Mouse (Mus musculus): ENCODE data around the gene Rapgef1. TPM values are rescaled to one million over a fixed set of nuclear protein-coding genes. Genes with fewer than 3 reads are reported as not detected.
A peak's percentile ranks its signal among the peaks of the same experiment; 100 is the strongest.

Rapgef1 gene
- polyA plus RNA-seq, 1 experiment: 132 TPM

DNA sequence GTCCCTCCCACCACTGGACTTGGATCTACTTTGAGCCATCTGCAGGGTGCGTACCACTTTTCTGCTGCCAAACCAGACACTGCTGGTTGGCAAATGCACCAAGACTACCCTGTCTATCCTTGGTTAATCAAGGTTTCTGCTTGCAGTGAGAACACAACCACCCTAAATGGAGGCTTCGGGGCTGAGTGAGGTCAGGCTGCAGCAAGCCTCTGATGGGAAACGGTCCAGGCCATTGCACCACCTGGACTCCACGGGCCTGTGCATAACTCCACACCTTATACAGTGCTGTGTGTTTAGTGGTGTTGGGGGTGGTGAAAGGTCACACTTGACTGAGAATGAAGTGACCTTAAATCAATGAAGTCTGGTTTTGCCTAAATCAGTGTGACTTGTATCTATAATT lies 47.6 kb downstream of the Rapgef1 start:
- 94% methylated on average over 4 of the region's 4 CpGs for WGBS
- no peak overlapping the region for H3K27ac ChIP-seq (ENCODE audit: control insufficient read depth, insufficient read depth, low read length)
- H3K4me3 ChIP-seq (ENCODE audit: control insufficient read depth, insufficient read depth, low read length): no peak overlapping the region
- DNase-seq: no peak
- no peaks in the 10 kb centered on the region for H3K36me3 ChIP-seq (ENCODE audit: control insufficient read depth, insufficient read depth, low read length)
- H3K4me1 ChIP-seq (replicated peaks; ENCODE audit: control insufficient read depth, insufficient read depth, low read length): peaks cover 86% of the 10 kb centered on the region
- H3K27me3 ChIP-seq (ENCODE audit: control insufficient read depth, insufficient read depth, low read length): no peaks in the 10 kb centered on the region
- TF ChIP-seq CTCF (IDR thresholded peaks at IDR 0.05; ENCODE audit: borderline replicate concordance, control insufficient read depth, extremely low read depth, insufficient read depth, low read length, poor library complexity) (no peak), POLR2A (IDR thresholded peaks at IDR 0.05; ENCODE audit: control insufficient read depth, extremely low read depth, insufficient read depth, low read length, poor library complexity) (no peak)

DNA sequence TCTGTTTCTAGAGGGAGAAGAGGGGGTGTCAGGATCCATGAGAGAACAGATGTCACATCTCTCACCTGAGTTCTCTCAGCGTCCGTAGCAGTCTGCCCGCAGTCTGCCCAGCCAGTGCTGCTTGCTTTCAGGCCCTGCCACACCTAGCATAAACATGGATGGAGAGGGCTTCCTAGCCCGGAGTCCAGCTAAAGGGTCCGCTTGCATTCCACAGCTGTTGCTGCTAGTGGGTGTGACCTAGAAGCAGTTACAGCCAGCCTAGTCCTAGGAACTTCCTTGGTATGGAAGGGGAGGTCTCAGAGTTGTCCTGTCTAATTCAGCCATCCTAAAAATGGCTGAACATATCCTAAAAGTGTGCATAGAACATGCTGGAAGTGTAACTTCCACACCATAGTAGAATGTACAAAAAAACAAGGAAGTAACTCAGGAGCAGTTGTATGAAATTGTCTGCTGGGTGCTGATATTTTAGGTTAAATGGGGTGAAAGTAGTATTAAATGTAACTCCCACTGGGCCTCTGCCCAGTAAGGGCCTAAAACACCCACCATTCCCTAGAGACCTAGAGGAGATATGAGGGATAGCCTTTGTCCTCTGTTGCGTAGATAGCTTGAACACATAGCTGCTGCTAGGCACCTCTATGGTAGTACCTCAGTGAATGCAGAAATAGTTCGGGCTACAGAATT lies 48.6 kb downstream of the Rapgef1 start:
- 94% methylated on average over 7 of the region's 7 CpGs for WGBS
- H3K27ac ChIP-seq (ENCODE audit: control insufficient read depth, insufficient read depth, low read length): no peak overlapping the region
- no peak overlapping the region for H3K4me3 ChIP-seq (ENCODE audit: control insufficient read depth, insufficient read depth, low read length)
- no peaks in the 10 kb centered on the region for H3K27me3 ChIP-seq (ENCODE audit: control insufficient read depth, insufficient read depth, low read length)
- no peak for DNase-seq
- H3K36me3 ChIP-seq (ENCODE audit: control insufficient read depth, insufficient read depth, low read length): no peaks in the 10 kb centered on the region
- peaks cover 85% of the 10 kb centered on the region for H3K4me1 ChIP-seq (replicated peaks; ENCODE audit: control insufficient read depth, insufficient read depth, low read length)
- TF ChIP-seq POLR2A (IDR thresholded peaks at IDR 0.05; ENCODE audit: control insufficient read depth, extremely low read depth, insufficient read depth, low read length, poor library complexity) (no peak), CTCF (IDR thresholded peaks at IDR 0.05; ENCODE audit: borderline replicate concordance, control insufficient read depth, extremely low read depth, insufficient read depth, low read length, poor library complexity) (no peak)

GRCm38 (mm10) chr2:29668963-29669362 lies 49.4 kb downstream of the Rapgef1 start:
- no peak for TF ChIP-seq CTCF (IDR thresholded peaks at IDR 0.05; ENCODE audit: borderline replicate concordance, control insufficient read depth, extremely low read depth, insufficient read depth, low read length, poor library complexity)
- no peak for TF ChIP-seq POLR2A (IDR thresholded peaks at IDR 0.05; ENCODE audit: control insufficient read depth, extremely low read depth, insufficient read depth, low read length, poor library complexity)
- Histone ChIP-seq H3K4me1 (replicated peaks; ENCODE audit: control insufficient read depth, insufficient read depth, low read length) (peaks cover 82% of the 10 kb centered on the region), H3K27ac (ENCODE audit: control insufficient read depth, insufficient read depth, low read length) (no peak overlapping the region), H3K36me3 (ENCODE audit: control insufficient read depth, insufficient read depth, low read length) (no peaks in the 10 kb centered on the region), H3K27me3 (ENCODE audit: control insufficient read depth, insufficient read depth, low read length) (no peaks in the 10 kb centered on the region), H3K4me3 (ENCODE audit: control insufficient read depth, insufficient read depth, low read length) (no peak overlapping the region)
- WGBS: 36% methylated on average over 4 of the region's 4 CpGs
- no peak for DNase-seq

DNA sequence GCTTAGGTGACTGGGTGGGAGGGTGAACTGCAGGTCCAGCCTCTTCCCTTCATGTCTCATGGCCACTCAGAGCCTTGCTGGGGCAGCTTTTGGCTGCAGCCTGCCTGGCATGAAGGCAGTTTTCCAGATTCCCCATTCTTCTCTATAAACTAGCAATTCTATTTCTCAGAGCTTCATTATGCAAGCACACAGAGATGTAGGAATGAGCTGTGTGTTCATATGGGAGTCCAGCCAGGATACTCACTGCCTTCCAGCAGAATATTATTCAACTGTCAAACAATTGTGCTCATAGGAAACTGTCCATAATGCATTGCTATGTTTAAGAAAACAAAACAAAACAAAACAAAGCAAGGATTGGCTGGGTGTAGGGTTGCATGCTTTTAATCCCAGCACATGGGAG lies 50.2 kb downstream of the Rapgef1 start:
- no peak for TF ChIP-seq CTCF (IDR thresholded peaks at IDR 0.05; ENCODE audit: borderline replicate concordance, control insufficient read depth, extremely low read depth, insufficient read depth, low read length, poor library complexity)
- no peak for TF ChIP-seq POLR2A (IDR thresholded peaks at IDR 0.05; ENCODE audit: control insufficient read depth, extremely low read depth, insufficient read depth, low read length, poor library complexity)
- H3K4me1 ChIP-seq (replicated peaks; ENCODE audit: control insufficient read depth, insufficient read depth, low read length): peaks cover 81% of the 10 kb centered on the region
- H3K27me3 ChIP-seq (ENCODE audit: control insufficient read depth, insufficient read depth, low read length): no peaks in the 10 kb centered on the region
- H3K27ac ChIP-seq (ENCODE audit: control insufficient read depth, insufficient read depth, low read length): peak overlapping the region; percentile 88
- H3K36me3 ChIP-seq (ENCODE audit: control insufficient read depth, insufficient read depth, low read length): no peaks in the 10 kb centered on the region
- no peak for DNase-seq
- no peak overlapping the region for H3K4me3 ChIP-seq (ENCODE audit: control insufficient read depth, insufficient read depth, low read length)

GRCm38 (mm10) chr2:29670231-29670991 lies 50.9 kb downstream of the Rapgef1 start:
- no peaks in the 10 kb centered on the region for H3K36me3 ChIP-seq (ENCODE audit: control insufficient read depth, insufficient read depth, low read length)
- peak; percentile 78 for DNase-seq
- H3K4me1 ChIP-seq (replicated peaks; ENCODE audit: control insufficient read depth, insufficient read depth, low read length): peaks cover 74% of the 10 kb centered on the region
- 3% methylated on average over 9 of the region's 9 CpGs for WGBS
- H3K27me3 ChIP-seq (ENCODE audit: control insufficient read depth, insufficient read depth, low read length): no peaks in the 10 kb centered on the region
- TF ChIP-seq CTCF (IDR thresholded peaks at IDR 0.05; ENCODE audit: borderline replicate concordance, control insufficient read depth, extremely low read depth, insufficient read depth, low read length, poor library complexity): peak; percentile 42; the same call in 1 of the 2 replicates
- peak; percentile 45; the same call in 1 of the 2 replicates for TF ChIP-seq POLR2A (IDR thresholded peaks at IDR 0.05; ENCODE audit: control insufficient read depth, extremely low read depth, insufficient read depth, low read length, poor library complexity)
- H3K27ac ChIP-seq (ENCODE audit: control insufficient read depth, insufficient read depth, low read length): peak overlapping the region; percentile 88
- H3K4me3 ChIP-seq (ENCODE audit: control insufficient read depth, insufficient read depth, low read length): peak overlapping the region; percentile 20; the same call in 1 of the 2 replicates

DNA sequence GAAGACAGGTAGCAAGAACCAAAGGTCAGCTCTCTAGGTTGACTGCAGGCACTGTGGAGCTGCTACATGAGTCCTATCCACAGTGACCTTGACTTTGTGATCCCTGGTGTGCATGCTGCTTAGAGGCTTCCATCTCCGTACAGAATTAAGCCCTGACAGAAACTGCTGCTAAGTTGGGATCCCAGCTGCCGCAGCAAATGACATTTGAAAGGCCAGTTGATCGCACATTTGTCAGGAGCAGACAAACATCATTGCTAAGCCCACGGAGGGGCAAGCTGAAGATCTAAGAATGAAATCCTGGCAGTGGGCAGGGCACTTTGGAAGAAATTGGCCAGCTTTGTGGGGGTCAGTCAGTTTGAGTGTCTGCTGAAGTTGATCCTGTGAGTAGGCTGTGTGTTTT lies 51.9 kb downstream of the Rapgef1 start:
- 89% methylated on average over 4 of the region's 4 CpGs for WGBS
- Histone ChIP-seq H3K4me1 (replicated peaks; ENCODE audit: control insufficient read depth, insufficient read depth, low read length) (peaks cover 67% of the 10 kb centered on the region), H3K4me3 (ENCODE audit: control insufficient read depth, insufficient read depth, low read length) (no peak overlapping the region), H3K27me3 (ENCODE audit: control insufficient read depth, insufficient read depth, low read length) (no peaks in the 10 kb centered on the region), H3K27ac (ENCODE audit: control insufficient read depth, insufficient read depth, low read length) (peak overlapping the region; percentile 88), H3K36me3 (ENCODE audit: control insufficient read depth, insufficient read depth, low read length) (no peaks in the 10 kb centered on the region)
- TF ChIP-seq CTCF (IDR thresholded peaks at IDR 0.05; ENCODE audit: borderline replicate concordance, control insufficient read depth, extremely low read depth, insufficient read depth, low read length, poor library complexity) (no peak), POLR2A (IDR thresholded peaks at IDR 0.05; ENCODE audit: control insufficient read depth, extremely low read depth, insufficient read depth, low read length, poor library complexity) (no peak)
- DNase-seq: no peak

All from thymus, adult 2 months (tissue).